Mouse (Mus musculus) kidney, adult 2 months (tissue): Measurements from ENCODE around the gene Ccdc40.
A peak's percentile ranks its signal among the peaks of the same experiment; 100 is the strongest.

Experiments used
- CTCF ChIP-seq: fragments of 200-500 bp; conservative IDR thresholded peaks from 2 replicates; pipeline ENCODE4 v1.5.1; 2011; ENCODE audit warnings: low read depth, mild to moderate bottlenecking, control low read depth, low read length, moderate library complexity, mixed read lengths; ENCODE audit not compliant: insufficient read depth, insufficient read length
- POLR2A ChIP-seq: fragments of 200-500 bp; IDR thresholded peaks from one replicate; pipeline ENCODE4 v1.6.1; 2011; ENCODE audit warnings: low read depth, low read length, control low read depth

DNA sequence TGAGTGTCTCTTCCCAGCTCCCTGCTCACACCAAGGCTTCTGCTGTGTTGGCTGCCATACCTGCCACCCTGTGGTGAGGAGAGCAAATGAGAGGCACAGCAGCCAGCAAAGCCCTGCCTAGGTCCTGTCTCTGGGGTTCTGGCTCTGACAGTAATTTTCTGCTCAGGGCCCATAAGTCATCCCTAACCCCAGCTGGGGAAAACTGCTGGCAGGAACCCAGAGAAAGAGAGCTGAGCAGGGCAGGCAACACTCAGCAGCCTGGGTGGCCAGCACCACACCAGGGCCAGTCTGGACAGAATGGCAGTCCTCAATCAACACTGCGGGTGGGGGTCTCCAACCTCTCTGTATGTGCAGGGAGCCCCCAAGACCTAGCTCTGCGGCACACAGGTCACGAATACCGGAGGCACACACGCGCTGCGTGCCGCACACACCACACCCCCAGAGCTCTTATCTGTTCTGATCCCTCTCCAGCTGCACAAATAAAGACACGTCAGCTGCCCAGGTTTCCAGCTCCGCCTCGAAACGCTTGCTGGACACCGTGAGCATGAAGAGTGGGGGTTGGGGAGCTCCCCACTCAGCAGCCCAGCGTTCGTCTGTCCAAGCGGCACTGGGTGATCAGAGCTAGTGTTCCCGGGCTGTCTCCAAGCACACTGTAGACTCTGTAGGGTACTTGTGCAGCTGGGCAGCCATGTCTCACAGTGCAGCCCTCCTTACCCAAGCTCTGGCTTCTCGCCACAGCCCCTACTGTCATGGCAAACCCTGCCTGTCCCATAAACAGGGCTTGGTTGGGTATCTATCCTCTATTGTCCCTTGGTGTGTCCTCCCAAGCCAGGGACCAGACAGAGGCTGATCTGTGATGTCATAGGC, 13.1 kb upstream of the Ccdc40 start:
- TF ChIP-seq CTCF (peak; percentile 49), POLR2A (no peak)
